Mouse (Mus musculus) small intestine, adult 2 months (tissue): Measurements from ENCODE around the gene Nup155.

Experiments used
- CTCF ChIP-seq: fragments of 200-500 bp; IDR thresholded peaks from 2 replicates; pipeline ENCODE4 v1.5.1; 2012; ENCODE audit warnings: low read depth, mild to moderate bottlenecking, control low read depth, inconsistent platforms, low read length, moderate library complexity, mixed read lengths; ENCODE audit not compliant: insufficient replicate concordance, insufficient read length; ENCODE audit errors: extremely low read depth
- POLR2A ChIP-seq: fragments of 200-500 bp; IDR thresholded peaks from 2 replicates; pipeline ENCODE4 v1.6.1; 2012; ENCODE audit warnings: low read depth, mild to moderate bottlenecking, control low read depth, inconsistent platforms, low read length, moderate library complexity

GRCm38 (mm10) chr15:8190435-8190834, 81.4 kb downstream of the Nup155 start:
- TF ChIP-seq POLR2A (no peak), CTCF (no peak)
